12 mouse cellular contexts compared by ENCODE assay signal in the genomic region with DNA sequence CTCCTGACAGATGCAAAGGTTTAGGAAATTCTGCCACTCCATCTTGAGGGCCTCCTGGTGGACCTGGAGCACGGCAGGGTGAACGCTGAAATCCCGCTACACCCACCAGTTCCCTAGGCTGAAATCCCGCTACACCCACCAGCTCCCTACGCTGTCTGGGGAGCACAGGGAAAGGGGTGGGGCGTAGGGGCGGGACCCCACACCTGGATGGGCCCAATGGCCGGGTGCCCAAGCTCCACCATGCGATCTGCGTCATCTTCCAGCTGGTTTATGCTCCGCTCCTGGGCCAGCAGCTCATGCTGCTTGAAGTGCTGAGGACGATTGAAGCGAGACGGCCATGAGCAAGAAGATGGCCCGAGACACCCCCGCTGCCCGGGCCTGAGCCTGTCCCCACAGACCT. TPM values are rescaled to one million over a fixed set of nuclear protein-coding genes. Genes with fewer than 3 reads are reported as not detected.
A peak's percentile ranks its signal among the peaks of the same experiment; 100 is the strongest.
DNase-seq lines count a peak whose midpoint lies in the region; ATAC-seq and TF ChIP-seq lines count a peak whose summit lies in the region.
"Had no signal": no experiment of that assay in that cellular context is flagged by ENCODE, and none has a peak within 500 bp of the region (broad histone marks: within the 10 kb centered on the region; RNA-seq: fewer than 3 reads in every experiment).

No protein-coding gene starts in this region.

- TF ChIP-seq POLR2A in kidney, adult 2 months (IDR thresholded peaks at IDR 0.05; ENCODE audit: low read depth, low read length) = no peak

- H3K27me3 ChIP-seq in kidney, embryonic 15.5 days = peaks cover 16% of the 10 kb centered on the region
- no peaks in the 10 kb centered on the region for H3K27me3 ChIP-seq in kidney, adult 2 months (replicated peaks; ENCODE audit: control insufficient read depth, insufficient read depth, low read length)
- peaks cover 2% of the 10 kb centered on the region; the same call in 1 of the 2 replicates for H3K27me3 ChIP-seq in embryonic facial prominence, embryonic 11.5 days (ENCODE audit: control insufficient read depth, insufficient read depth, low read length)
- H3K27me3 ChIP-seq in hindbrain, embryonic 12.5 days = peaks cover 43% of the 10 kb centered on the region
- peaks cover 4% of the 10 kb centered on the region; the same call in 1 of the 2 replicates for H3K27me3 ChIP-seq in midbrain, embryonic 15.5 days (replicated peaks)

- DNase-seq in kidney, adult 2 months = no peak
- DNase-seq in embryonic facial prominence, embryonic 11.5 days (ENCODE audit: low spot score) = no peak
- DNase-seq in embryo, embryonic 11 days = no peak
- DNase-seq in left cerebral cortex, postnatal 14 days (ENCODE audit: low spot score in 2 of 2) = no peak
- DNase-seq: adrenal gland, postnatal 10 days; cerebellum, postnatal 25 days had no signal

- H3K4me3 ChIP-seq in kidney, embryonic 15.5 days (replicated peaks) = 0 out of 2 replicates have a peak overlapping the region, but pooled peaks have one; percentile 14
- H3K4me3 ChIP-seq in kidney, adult 2 months (ENCODE audit: insufficient read depth, low read depth, low read length) = no peak overlapping the region
- H3K4me3 ChIP-seq in embryonic facial prominence, embryonic 11.5 days (ENCODE audit: low read depth, low read length) = no peak overlapping the region
- no peak overlapping the region for H3K4me3 ChIP-seq in hindbrain, embryonic 12.5 days
- peak overlapping the region; percentile 11; the same call in 1 of the 2 replicates for H3K4me3 ChIP-seq in midbrain, embryonic 15.5 days

- no peaks in the 10 kb centered on the region for H3K36me3 ChIP-seq in kidney, embryonic 15.5 days
- H3K36me3 ChIP-seq in kidney, adult 2 months (ENCODE audit: control insufficient read depth, insufficient read depth, low read length) = no peaks in the 10 kb centered on the region
- H3K36me3 ChIP-seq in embryonic facial prominence, embryonic 11.5 days (replicated peaks; ENCODE audit: control insufficient read depth, insufficient read depth, low read depth, low read length) = no peaks in the 10 kb centered on the region
- no peaks in the 10 kb centered on the region for H3K36me3 ChIP-seq in hindbrain, embryonic 12.5 days
- no peaks in the 10 kb centered on the region for H3K36me3 ChIP-seq in midbrain, embryonic 15.5 days (replicated peaks)

- H3K27ac ChIP-seq in kidney, embryonic 15.5 days = no peak overlapping the region
- no peak overlapping the region for H3K27ac ChIP-seq in kidney, adult 2 months (ENCODE audit: insufficient read depth, low read depth, low read length)
- no peak overlapping the region for H3K27ac ChIP-seq in embryonic facial prominence, embryonic 11.5 days (replicated peaks; ENCODE audit: low read depth, low read length)
- no peak overlapping the region for H3K27ac ChIP-seq in hindbrain, embryonic 12.5 days
- no peak overlapping the region for H3K27ac ChIP-seq in midbrain, embryonic 15.5 days

- TF ChIP-seq CTCF in kidney, adult 2 months (conservative IDR thresholded peaks at IDR 0.05; ENCODE audit: insufficient read depth, insufficient read length, low read depth, low read length) = no peak

- peak overlapping the region; percentile 40 for H3K4me2 ChIP-seq in kidney, embryonic 15.5 days
- H3K4me2 ChIP-seq in embryonic facial prominence, embryonic 11.5 days (ENCODE audit: low read depth, low read length) = no peak overlapping the region
- peak overlapping the region; percentile 14; the same call in 1 of the 2 replicates for H3K4me2 ChIP-seq in hindbrain, embryonic 12.5 days (replicated peaks)
- H3K4me2 ChIP-seq in midbrain, embryonic 15.5 days = peak overlapping the region; percentile 19

- intact Hi-C loops in left cerebral cortex, postnatal 14 days (cut with DNase I) = no loop called here

- WGBS in kidney, embryonic 15.5 days = 21% methylated on average over 17 of the region's 17 CpGs
- 67% methylated on average over 17 of the region's 17 CpGs for WGBS in kidney, adult 2 months
- WGBS in embryonic facial prominence, embryonic 11.5 days = 28% methylated on average over 17 of the region's 17 CpGs
- WGBS in hindbrain, embryonic 12.5 days = 28% methylated on average over 17 of the region's 17 CpGs
- 32% methylated on average over 17 of the region's 17 CpGs for WGBS in midbrain, embryonic 15.5 days

- H3K4me1 ChIP-seq in kidney, embryonic 15.5 days = peaks cover 17% of the 10 kb centered on the region
- peaks cover 10% of the 10 kb centered on the region for H3K4me1 ChIP-seq in kidney, adult 2 months (ENCODE audit: control insufficient read depth, insufficient read depth, low read length)
- 0 out of 2 replicates have a peak, but pooled peaks cover 2% of the 10 kb centered on the region for H3K4me1 ChIP-seq in embryonic facial prominence, embryonic 11.5 days (ENCODE audit: control insufficient read depth, insufficient read depth, low read length)
- peaks cover 2% of the 10 kb centered on the region; the same call in 1 of the 2 replicates for H3K4me1 ChIP-seq in hindbrain, embryonic 12.5 days
- H3K4me1 ChIP-seq in midbrain, embryonic 15.5 days = no peaks in the 10 kb centered on the region; the same call in 1 of the 2 replicates

- H3K9me3 ChIP-seq in kidney, embryonic 15.5 days (replicated peaks) = no peaks in the 10 kb centered on the region
- H3K9me3 ChIP-seq in embryonic facial prominence, embryonic 11.5 days (replicated peaks; ENCODE audit: control insufficient read depth, low read length) = no peaks in the 10 kb centered on the region
- H3K9me3 ChIP-seq in hindbrain, embryonic 12.5 days (replicated peaks) = no peaks in the 10 kb centered on the region
- no peaks in the 10 kb centered on the region for H3K9me3 ChIP-seq in midbrain, embryonic 15.5 days

- ATAC-seq in kidney, embryonic 15.5 days (replicated peaks; ENCODE audit: low FRiP score) = no peak; the same call in 1 of the 2 replicates
- no peak for ATAC-seq in embryonic facial prominence, embryonic 11.5 days (replicated peaks; ENCODE audit: insufficient number of reproducible peaks, low FRiP score, low TSS enrichment, low read depth)
- ATAC-seq in hindbrain, embryonic 12.5 days (ENCODE audit: low FRiP score) = no peak
- ATAC-seq in midbrain, embryonic 15.5 days (replicated peaks) = no peak
- no peak for ATAC-seq in erythroblast, adult 5-6 weeks (replicated peaks; ENCODE audit: low FRiP score, poor library complexity, severe bottlenecking)
- ATAC-seq: lung, postnatal 0 days had no signal

- no peak overlapping the region for H3K9ac ChIP-seq in kidney, embryonic 15.5 days
- H3K9ac ChIP-seq in embryonic facial prominence, embryonic 11.5 days (replicated peaks; ENCODE audit: low read length) = 0 out of 2 replicates have a peak overlapping the region, but pooled peaks have one; percentile 9
- 0 out of 2 replicates have a peak overlapping the region, but pooled peaks have one; percentile 13 for H3K9ac ChIP-seq in hindbrain, embryonic 12.5 days
- H3K9ac ChIP-seq in midbrain, embryonic 15.5 days = 0 out of 2 replicates have a peak overlapping the region, but pooled peaks have one; percentile 6

RNA-seq across cellular contexts. Expression of a gene that starts 5.5 kb away (rescaled TPM):
- polyA plus RNA-seq in kidney, embryonic 15.5 days (2015; fragmentation: Nextera tagmentation; extraction: Ambion mirVana) = 2.8 and 2.9 TPM in 2 replicates
- polyA plus RNA-seq in kidney, adult 2 months (2012; rRNA removed) = 6.8 and 7.1 TPM in 2 replicates
- 0.73 and 0.88 TPM in 2 replicates for polyA plus RNA-seq in embryonic facial prominence, embryonic 11.5 days (2014; fragmentation: Nextera tagmentation; extraction: Ambion mirVana)
- 1.0 and 1.3 TPM in 2 replicates for polyA plus RNA-seq in hindbrain, embryonic 12.5 days (2016; fragmentation: Nextera tagmentation; extraction: Ambion mirVana)
- polyA plus RNA-seq in midbrain, embryonic 15.5 days (2015; fragmentation: Nextera tagmentation; extraction: Ambion mirVana) = 0.84 and 0.96 TPM in 2 replicates
- not detected in 2 replicates for total RNA-seq in erythroblast, adult 5-6 weeks (2015; ENCODE audit: low replicate concordance)
- total RNA-seq in erythroblast, adult 5-6 weeks (2017; ENCODE audit: low replicate concordance) = 0.09 and 0.56 TPM in 2 replicates
- under 1 TPM; 0.68 to 0.97 TPM for total RNA-seq in left cerebral cortex, postnatal 14 days (2021)

RNA-seq across cellular contexts. Expression of a gene that starts 33.6 kb away (rescaled TPM):
- polyA plus RNA-seq in kidney, embryonic 15.5 days (2015; fragmentation: Nextera tagmentation; extraction: Ambion mirVana) = 32.6 and 35.9 TPM in 2 replicates
- 251 and 265 TPM in 2 replicates for polyA plus RNA-seq in kidney, adult 2 months (2012; rRNA removed)
- polyA plus RNA-seq in embryonic facial prominence, embryonic 11.5 days (2014; fragmentation: Nextera tagmentation; extraction: Ambion mirVana) = 22.1 and 22.4 TPM in 2 replicates
- polyA plus RNA-seq in hindbrain, embryonic 12.5 days (2016; fragmentation: Nextera tagmentation; extraction: Ambion mirVana) = 43.8 and 45.9 TPM in 2 replicates
- polyA plus RNA-seq in midbrain, embryonic 15.5 days (2015; fragmentation: Nextera tagmentation; extraction: Ambion mirVana) = 63.0 and 64.0 TPM in 2 replicates
- 8.3 and 8.6 TPM in 2 replicates for total RNA-seq in erythroblast, adult 5-6 weeks (2015; ENCODE audit: low replicate concordance)
- total RNA-seq in erythroblast, adult 5-6 weeks (2017; ENCODE audit: low replicate concordance) = 11.3 and 12.7 TPM in 2 replicates
- 100 to 1,000 TPM; 120 to 121 TPM for total RNA-seq in left cerebral cortex, postnatal 14 days (2021)

RNA-seq across cellular contexts. Expression of a gene that starts 33.8 kb away (rescaled TPM):
- 75.6 and 79.4 TPM in 2 replicates for polyA plus RNA-seq in kidney, embryonic 15.5 days (2015; fragmentation: Nextera tagmentation; extraction: Ambion mirVana)
- polyA plus RNA-seq in kidney, adult 2 months (2012; rRNA removed) = 20.1 and 21.0 TPM in 2 replicates
- polyA plus RNA-seq in embryonic facial prominence, embryonic 11.5 days (2014; fragmentation: Nextera tagmentation; extraction: Ambion mirVana) = 54.7 and 59.2 TPM in 2 replicates
- polyA plus RNA-seq in hindbrain, embryonic 12.5 days (2016; fragmentation: Nextera tagmentation; extraction: Ambion mirVana) = 57.4 and 63.1 TPM in 2 replicates
- polyA plus RNA-seq in midbrain, embryonic 15.5 days (2015; fragmentation: Nextera tagmentation; extraction: Ambion mirVana) = 86.7 and 92.5 TPM in 2 replicates
- 10.4 and 14.4 TPM in 2 replicates for total RNA-seq in erythroblast, adult 5-6 weeks (2015; ENCODE audit: low replicate concordance)
- total RNA-seq in erythroblast, adult 5-6 weeks (2017; ENCODE audit: low replicate concordance) = 2.7 and 6.4 TPM in 2 replicates
- total RNA-seq in left cerebral cortex, postnatal 14 days (2021) = 10 to 100 TPM; 41.5 to 44.0 TPM

RNA-seq across cellular contexts. Expression of a gene that starts 41.6 kb away (rescaled TPM):
- 91.3 and 96.5 TPM in 2 replicates for polyA plus RNA-seq in kidney, embryonic 15.5 days (2015; fragmentation: Nextera tagmentation; extraction: Ambion mirVana)
- 53.7 and 53.8 TPM in 2 replicates for polyA plus RNA-seq in kidney, adult 2 months (2012; rRNA removed)
- polyA plus RNA-seq in embryonic facial prominence, embryonic 11.5 days (2014; fragmentation: Nextera tagmentation; extraction: Ambion mirVana) = 78.7 and 80.5 TPM in 2 replicates
- 85.2 and 88.0 TPM in 2 replicates for polyA plus RNA-seq in hindbrain, embryonic 12.5 days (2016; fragmentation: Nextera tagmentation; extraction: Ambion mirVana)
- 62.4 and 63.5 TPM in 2 replicates for polyA plus RNA-seq in midbrain, embryonic 15.5 days (2015; fragmentation: Nextera tagmentation; extraction: Ambion mirVana)
- 7.5 and 11.7 TPM in 2 replicates for total RNA-seq in erythroblast, adult 5-6 weeks (2015; ENCODE audit: low replicate concordance)
- 8.5 and 15.1 TPM in 2 replicates for total RNA-seq in erythroblast, adult 5-6 weeks (2017; ENCODE audit: low replicate concordance)
- 10 to 100 TPM; 52.0 to 56.4 TPM for total RNA-seq in left cerebral cortex, postnatal 14 days (2021)

RNA-seq across cellular contexts. Expression of a gene that starts 48.3 kb away (rescaled TPM):
- polyA plus RNA-seq in kidney, embryonic 15.5 days (2015; fragmentation: Nextera tagmentation; extraction: Ambion mirVana) = 0.22 and 0.32 TPM in 2 replicates
- polyA plus RNA-seq in kidney, adult 2 months (2012; rRNA removed) = 3.3 and 5.3 TPM in 2 replicates
- 0.11 and 0.52 TPM in 2 replicates for polyA plus RNA-seq in embryonic facial prominence, embryonic 11.5 days (2014; fragmentation: Nextera tagmentation; extraction: Ambion mirVana)
- 0.53 and 0.56 TPM in 2 replicates for polyA plus RNA-seq in hindbrain, embryonic 12.5 days (2016; fragmentation: Nextera tagmentation; extraction: Ambion mirVana)
- polyA plus RNA-seq in midbrain, embryonic 15.5 days (2015; fragmentation: Nextera tagmentation; extraction: Ambion mirVana) = 0.45 and 0.57 TPM in 2 replicates
- not detected in 2 replicates for total RNA-seq in erythroblast, adult 5-6 weeks (2015; ENCODE audit: low replicate concordance)
- not detected in 2 replicates for total RNA-seq in erythroblast, adult 5-6 weeks (2017; ENCODE audit: low replicate concordance)
- total RNA-seq in left cerebral cortex, postnatal 14 days (2021) = under 1 TPM in 1 of 2 experiments, not detected in 1; 0.18 TPM
- total RNA-seq: layer of hippocampus, postnatal 14 days had no signal
- polyA plus RNA-seq: lung, postnatal 0 days had no signal

Comparison
In these comparisons a context has a peak if more than half of its experiments do, and no peak if none do; other contexts are left out.
1. H3K4me3 ChIP-seq: peak in kidney, embryonic 15.5 days (single experiment) and midbrain, embryonic 15.5 days (single experiment); none in kidney, adult 2 months (single experiment), embryonic facial prominence, embryonic 11.5 days (single experiment) and hindbrain, embryonic 12.5 days (single experiment).